Mouse (Mus musculus): Measurements from ENCODE around the gene Ripor3.
A peak's percentile ranks its signal among the peaks of the same experiment; 100 is the strongest.
"Not testable (repeated sequence)": the region's sequence is repeated elsewhere in the genome, so short reads cannot be mapped to it uniquely, and the experiment has no call there.

Ripor3 gene

GRCm38 (mm10) chr2:168009936-168010668 lies at the start of gene Ripor3:
TSS of gene Ripor3 (minus strand) at chr2:168010618.
- peak; percentile 87 for DNase-seq

DNA sequence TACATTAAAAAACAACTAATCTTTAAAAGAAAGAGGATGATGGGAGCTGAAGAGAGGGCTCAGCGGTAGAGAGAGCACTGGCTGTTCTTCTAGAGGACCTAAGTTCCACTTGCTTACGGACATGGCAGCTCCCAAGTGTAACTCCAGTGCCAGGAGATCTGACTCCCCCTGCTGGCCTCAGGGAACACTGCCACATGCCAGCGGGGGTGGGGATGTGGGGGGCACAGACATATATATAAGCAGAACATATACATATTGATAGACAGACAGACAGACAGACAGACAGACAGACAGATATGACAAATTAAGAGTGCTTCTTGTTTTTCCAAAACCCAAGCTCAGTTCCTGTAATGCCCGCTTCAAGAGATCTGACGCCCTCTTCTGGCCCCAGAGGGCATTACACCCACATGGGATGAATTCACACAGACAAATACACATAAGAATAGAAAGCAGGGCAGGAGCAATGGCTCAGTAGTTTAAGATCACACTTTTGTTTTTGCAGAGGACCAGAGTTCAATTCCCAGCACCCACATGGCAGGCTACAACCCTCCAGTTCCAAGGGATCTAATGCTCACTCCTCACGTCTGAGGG lies 48.9 kb upstream of the Ripor3 start:
- no peak for DNase-seq

GRCm38 (mm10) chr2:168058488-168059199 lies 48.2 kb upstream of the Ripor3 start:
- DNase-seq: peak; percentile 36

DNA sequence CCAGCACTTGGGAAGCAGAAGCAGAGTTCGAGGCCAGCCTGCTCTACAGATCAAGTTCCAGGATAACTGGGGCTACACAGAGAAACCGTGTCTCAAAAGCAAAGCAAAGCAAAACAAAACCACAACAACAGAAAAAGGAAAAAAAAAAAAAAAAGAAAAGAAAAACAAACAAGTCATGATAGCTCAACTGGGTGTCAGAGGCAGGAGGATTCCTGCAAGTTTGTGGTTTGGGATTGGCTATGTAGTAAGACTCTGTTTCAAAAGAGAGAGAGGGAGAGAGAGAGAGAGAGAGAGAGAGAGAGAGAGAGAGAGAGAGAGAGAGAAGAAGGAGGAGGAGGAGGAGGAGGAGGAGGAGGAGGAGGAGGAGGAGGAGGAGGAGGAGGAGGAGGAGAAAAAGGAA lies 47.5 kb upstream of the Ripor3 start:
- not testable (repeated sequence) for DNase-seq

GRCm38 (mm10) chr2:168056666-168056933 lies 46.2 kb upstream of the Ripor3 start:
- no peak for DNase-seq

- DNase-seq: no peak
Measured at GRCm38 (mm10) chr2:168055910-168056665, 45.7 kb upstream of the Ripor3 start.

DNA sequence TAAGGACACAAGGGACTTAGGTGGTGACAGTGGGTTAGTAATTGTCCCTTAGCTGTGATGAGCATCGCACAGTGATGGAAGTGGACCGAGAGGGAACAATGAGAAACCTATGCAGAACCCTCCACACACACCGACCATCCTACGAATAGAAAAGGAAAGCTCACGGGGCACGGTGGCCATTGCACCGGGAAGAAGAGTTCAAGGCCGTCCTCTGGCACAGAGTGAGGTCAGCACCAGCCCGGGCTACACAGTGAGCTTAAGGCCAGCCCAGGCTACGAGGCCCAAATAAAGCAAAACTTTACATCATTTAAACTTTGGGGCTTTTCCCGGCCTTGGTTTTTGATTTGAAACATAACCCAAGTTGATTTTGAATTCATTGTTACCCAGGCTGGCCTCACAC lies 43.7 kb upstream of the Ripor3 start:
- no peak for DNase-seq

DNA sequence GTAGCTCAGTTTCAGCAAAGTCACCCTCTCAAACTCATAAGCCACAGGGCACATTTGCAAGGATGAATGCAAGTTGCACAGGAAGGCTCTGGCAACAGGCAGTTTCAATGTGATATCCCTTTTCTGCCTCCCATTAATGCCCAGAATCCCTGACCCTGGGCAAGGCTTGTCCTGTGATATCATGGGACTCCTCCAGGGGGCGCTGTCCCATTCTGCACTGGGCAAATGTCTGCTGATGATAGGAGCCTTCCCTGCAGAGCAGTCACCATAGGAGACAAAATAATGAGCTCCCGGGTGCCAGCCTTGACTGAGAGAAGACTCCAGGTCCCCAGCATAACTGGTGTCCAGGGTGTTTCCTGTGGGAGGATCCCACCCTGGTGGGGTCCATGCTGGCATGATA lies 42.3 kb upstream of the Ripor3 start:
- peak; percentile 78 for DNase-seq

DNA sequence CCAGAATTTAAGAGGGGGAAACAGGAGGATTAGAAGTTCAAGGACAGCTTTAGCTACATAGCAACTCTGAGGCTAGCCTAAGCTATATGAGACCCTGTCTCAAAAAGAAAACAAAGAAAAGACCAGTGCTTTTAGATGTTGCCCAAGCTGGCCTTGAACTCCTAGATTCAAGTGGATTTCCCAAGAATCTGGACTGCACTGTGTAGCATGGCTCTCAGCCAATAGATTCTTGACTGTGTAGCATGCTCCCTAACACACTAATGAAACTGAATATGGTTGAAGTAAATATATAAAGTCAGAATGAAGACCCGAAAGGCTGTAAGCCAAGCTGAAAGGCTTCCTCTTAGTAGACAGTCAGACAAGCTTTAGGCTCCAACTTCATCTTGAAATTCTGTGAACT lies 41.7 kb upstream of the Ripor3 start:
- DNase-seq: no peak

GRCm38 (mm10) chr2:168050000-168050942 lies 39.9 kb upstream of the Ripor3 start:
- DNase-seq: peak; percentile 51

- no peak for DNase-seq
Measured at GRCm38 (mm10) chr2:168049002-168049635, 38.7 kb upstream of the Ripor3 start.

DNA sequence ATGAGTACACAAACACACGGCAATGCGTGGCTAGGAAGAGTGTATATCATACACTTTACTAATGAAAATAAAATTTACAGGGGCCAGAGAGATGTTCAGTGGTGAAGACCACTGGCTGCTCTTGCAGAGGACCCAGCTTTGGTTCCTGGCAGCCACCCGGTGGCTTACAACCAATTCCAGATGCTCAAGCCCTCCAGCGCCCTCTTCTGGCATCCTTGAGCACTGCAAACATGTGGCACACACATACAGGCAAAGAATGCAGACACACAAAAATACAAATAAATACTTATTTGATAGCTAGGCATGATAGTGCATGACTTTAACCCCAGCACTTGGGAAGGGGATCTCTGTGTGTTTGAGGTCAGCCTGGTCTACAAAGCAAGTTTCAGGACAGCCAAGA lies 36.0 kb upstream of the Ripor3 start:
- DNase-seq: no peak

DNA sequence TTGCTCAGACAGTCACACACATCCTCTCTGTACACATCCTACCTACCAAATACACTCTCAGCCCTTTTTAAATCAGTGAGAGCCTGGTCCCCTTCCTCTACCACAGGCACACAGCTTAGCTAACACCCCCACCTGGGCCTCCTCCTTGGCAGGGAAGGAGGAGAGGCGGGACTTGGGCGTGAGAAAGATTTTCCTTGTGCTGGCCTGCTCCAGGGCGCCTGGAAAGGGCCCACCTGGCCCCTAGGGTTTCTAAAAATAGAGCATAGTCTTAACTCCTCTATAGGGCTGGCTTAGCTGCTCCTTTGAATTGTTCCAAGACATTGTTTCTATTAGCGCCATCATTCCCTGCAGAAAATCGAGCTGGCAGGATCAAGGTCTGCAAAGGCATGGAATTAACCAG lies 35.4 kb upstream of the Ripor3 start:
- DNase-seq: peak; percentile 67

DNA sequence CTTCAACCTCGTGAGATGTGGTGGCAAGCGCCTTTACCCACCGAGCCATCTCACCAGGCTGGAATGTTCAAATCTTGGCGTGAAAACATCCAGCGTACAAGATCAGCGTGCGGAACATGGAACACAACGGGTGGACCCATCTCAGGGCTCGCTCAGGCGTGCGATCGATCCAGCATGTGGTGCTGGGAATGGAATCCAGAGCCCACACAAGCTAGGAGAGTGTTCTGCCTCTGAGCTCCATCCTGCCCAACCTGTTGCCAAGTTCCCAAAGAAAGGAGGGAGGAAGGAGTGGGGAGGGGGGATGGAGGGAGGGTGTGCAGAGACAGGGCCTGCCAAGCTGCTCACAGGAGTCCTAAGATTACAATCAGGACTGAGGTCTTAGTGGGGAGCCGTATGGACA lies 34.9 kb upstream of the Ripor3 start:
- peak; percentile 52 for DNase-seq

DNA sequence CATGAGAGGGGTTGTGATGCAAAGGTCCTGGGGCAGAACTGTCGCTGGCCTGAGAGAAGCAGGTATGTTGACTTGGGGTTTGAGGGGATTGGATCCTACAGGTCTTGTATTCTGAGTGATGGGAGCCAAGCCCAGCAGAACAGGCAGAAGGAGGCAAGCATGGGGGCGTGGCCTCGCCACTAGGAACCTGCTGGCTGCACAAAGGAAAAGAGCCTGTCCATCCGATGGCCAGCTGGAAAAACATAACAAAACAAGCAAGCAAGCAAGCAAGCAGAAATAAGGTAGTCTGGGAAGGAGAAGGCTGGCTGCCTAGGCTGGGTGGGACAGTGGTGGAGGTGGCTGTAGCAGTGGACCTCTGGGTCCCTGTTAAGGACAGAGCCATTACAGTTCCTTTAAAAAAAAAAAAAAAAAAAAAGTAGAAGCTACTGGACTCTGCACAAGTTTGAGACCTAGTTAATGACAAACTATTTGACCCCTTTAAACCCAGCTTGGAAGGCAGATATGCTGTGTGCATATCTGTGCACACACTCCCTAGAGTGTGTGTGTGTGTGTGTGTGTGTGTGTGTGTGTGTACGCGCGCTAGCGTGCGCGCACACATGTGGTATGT lies 34.4 kb upstream of the Ripor3 start:
- DNase-seq: peak; percentile 78

DNA sequence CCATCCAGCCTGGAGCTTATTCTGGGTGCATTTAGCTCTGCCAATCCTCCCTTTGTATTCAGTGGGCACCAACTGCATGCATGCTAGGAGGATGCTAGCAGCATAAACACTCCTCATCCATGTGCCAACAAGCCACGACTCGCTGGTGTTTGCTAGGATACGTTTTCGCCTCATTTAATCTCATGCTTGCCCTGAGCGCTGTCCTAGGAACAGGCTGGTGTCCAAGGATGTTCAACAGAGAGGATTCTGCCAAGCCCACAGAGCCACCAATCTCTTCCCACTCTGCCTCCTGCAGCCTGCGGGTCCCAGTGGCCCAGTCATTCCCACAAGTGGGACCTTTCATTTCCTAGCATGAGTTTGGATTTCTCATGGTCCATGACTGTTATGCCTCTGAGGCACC lies 31.6 kb upstream of the Ripor3 start:
- no peak for DNase-seq

DNA sequence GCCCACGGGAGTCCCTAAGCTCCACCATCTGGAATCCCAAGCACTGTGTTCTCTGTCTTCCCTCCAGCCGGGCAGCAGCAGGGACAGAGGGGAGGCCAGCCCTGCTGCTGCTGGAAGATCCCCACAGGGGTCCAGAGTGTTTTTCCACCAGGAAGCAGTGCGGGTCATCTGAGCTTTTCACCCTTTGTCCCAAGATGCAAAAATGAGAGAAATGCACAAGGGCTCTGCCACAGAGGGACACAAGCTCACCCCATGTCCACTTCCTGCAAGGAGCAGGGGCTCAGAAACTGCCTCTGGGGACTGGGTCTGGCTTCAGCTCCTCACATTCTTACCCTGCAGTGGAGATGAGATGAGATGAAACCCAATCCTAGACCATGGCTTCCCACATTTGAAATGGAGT lies 30.3 kb upstream of the Ripor3 start:
- peak; percentile 38 for DNase-seq

GRCm38 (mm10) chr2:168037063-168037462 lies 26.6 kb upstream of the Ripor3 start:
- peak; percentile 46 for DNase-seq

DNA sequence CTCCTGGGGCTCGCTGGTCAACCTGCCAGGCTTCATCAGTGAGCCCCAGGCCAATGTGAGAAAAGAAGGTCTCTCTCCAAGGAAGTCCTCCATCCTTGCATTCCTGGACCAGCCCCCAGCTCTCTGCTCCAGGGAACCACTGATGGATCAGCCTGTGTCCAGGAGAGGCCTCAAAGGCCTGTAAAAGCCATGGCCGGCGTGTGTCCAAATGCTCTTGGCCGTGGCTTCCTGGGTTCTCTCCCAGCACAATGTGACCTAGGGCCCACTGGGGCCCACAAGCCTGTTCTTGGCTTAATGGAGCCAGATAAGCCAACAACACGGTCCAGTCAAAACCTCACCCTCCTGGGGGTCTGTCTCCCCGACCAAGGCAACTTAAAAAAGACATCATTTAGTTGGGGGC lies 25.5 kb upstream of the Ripor3 start:
- no peak for DNase-seq

- DNase-seq: no peak
Measured at GRCm38 (mm10) chr2:168033905-168034304, 23.5 kb upstream of the Ripor3 start.

DNA sequence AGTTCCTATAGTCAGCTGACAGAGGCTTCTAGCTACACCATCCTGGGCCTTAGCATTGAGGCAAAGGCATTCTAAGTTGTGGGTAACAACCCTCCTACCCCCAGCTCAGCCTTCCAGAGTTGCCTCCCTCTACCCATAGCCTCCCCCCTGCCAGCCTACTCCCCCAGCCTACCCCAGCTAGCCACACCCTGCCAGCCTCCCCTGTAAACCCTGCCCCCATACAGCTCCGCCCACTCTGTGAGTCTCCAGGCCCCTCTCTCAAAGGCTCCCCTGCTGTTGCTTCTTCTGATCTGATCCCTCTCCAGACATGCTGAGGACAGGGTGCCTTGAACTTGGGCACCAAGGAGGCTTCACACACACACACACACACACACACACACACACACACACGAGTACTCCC lies 21.4 kb upstream of the Ripor3 start:
- no peak for DNase-seq

DNA sequence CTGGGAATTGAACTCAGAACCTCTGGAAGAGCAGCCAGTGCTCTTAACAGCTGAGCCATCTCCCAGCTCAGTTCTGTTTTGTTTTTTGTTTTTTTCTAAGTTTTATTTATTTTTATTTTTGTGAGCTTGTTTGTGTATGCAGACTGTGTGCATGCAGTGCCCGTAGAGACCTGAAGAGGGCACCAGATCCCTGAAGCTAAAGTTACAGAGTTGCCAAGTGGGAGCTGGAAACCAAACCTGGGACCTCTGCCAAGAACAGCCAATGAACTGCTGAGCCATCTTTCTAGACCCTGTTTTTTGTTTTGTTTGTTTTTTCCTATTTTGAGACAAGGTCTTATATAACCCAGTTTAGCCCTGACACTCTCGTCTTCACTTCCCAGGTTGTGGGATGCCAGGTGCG lies 18.0 kb upstream of the Ripor3 start:
- DNase-seq: no peak

All from kidney, adult 9 months (tissue).